Mouse (Mus musculus) natural killer cell, adult 2 months (primary cell): ENCODE measurements at regions not wholly inside any gene's neighbourhood (a gene's known extent, or its start where the extent isn't known, plus 50 kb on each side); places are given as distances from the start of the nearest gene placed in this dataset.
"Not testable (repeated sequence)": the region's sequence is repeated elsewhere in the genome, so short reads cannot be mapped to it uniquely, and the experiment has no call there.

Experiments
- DNase-seq, 2 experiments: peaks; one replicate each; pipeline ENCODE4 v3.0.0; 2022; ENCODE audit warnings: low spot score in 2 of 2

DNA sequence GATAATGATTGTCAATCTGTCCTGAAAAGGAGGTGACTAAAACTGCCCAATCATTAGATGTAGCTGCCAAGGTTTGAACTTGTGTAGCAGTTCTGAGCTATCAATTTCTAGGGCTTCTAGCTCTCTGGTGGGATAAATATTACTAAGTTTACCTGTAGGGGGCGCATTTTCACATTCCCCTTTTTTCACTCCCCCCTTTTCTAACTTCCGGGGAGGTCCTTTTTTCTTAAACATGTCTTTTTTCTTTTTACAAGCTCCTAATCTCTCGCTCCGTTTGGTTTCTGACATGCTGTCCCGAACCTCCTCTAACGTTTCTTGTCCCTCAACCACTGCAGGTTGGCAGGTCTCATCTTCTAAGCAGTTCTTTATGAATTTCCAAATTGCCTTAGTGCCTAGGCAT is 2129.0 kb downstream of the Cntnap5b start:
- DNase-seq = not testable (repeated sequence)

DNA sequence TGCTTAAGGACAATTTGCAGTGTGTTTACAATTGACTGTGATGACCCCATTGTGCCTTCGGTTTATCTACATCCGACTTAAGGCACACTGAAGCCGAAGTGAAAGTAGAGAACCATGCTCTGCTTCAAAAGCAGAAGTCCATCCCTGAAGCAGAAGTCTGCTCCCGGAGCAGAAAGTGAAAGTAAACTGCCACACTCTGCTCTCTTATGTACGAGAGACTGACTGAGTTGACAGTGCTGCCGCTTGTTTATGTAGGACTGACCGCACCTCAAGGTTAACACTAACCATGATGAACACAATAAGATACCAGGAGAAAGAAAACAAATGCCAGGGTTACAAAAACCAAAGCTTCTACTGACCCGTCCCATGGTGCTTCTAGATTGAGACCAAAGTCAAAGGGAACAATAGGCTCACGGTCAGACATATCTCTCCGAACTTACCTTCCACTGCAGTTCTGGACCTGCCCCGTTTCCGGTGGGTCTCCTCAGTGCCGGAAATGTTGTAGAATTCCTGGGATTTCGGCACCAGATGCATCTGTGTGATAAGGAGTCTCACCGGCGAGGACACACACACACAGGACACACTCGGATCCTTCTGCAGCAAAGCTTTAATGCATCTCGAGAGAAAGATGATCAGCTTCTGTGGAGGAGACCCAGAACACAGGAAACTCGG is 2129.7 kb downstream of the Cntnap5b start:
- peak; percentile 23 to 55 for DNase-seq

DNA sequence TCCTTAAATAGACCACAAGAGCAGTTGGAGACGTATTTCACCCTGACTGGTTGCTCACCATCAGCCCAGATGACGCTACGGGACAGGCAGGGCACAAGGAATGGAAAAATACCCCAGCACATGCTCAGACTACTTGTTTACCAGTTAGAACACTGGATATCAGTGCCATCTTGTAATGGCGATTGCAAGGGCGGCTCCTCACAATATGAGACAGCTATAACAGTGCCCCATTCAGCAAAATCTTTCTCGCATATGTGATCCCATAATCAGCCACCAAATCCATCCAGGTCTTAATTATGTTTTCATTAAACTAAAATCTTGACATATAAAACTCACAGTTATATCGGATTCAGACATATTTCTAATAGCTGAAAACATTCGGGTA is 2130.3 kb downstream of the Cntnap5b start:
- peak; percentile 52 to 53 for DNase-seq

DNA sequence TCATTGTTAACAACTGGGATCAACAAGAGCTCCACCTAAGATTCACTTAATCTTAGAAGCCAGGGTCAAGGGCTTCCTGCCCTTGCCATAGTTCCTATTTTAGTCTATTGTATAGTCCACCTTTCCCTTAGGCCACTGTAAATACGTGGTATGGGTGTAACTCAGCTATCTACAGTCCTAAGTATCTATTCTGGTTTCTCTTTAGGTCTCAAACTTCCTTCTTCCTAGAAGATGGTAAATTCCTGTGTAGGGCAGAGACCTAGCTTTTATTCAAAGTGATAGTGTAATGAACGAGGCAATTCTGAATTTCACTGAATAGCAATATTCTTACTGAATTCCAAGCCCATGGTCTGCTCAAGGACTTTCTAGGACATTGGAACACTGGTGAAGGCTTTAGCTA is 2144.4 kb downstream of the Cntnap5b start:
- not testable (repeated sequence) for DNase-seq

DNA sequence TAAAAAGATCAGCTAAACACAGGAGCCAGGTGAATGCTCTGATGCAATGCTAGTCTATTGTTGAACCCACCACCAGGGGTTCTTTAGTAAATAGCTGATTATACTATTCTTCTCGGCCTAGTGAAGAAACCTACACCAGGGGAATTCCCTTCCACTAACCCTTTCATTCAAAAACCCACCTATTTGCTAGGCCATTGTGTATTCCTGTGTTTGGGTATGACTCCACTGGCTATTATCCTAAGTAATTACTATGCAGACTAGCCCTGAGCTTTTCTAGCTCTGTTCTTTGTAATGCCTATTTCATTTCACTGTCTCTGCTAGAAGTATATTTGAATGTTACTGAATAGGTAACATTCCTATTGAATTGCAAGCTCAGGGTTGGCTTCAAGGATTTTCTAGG is 2146.3 kb downstream of the Cntnap5b start:
- DNase-seq = no peak

DNA sequence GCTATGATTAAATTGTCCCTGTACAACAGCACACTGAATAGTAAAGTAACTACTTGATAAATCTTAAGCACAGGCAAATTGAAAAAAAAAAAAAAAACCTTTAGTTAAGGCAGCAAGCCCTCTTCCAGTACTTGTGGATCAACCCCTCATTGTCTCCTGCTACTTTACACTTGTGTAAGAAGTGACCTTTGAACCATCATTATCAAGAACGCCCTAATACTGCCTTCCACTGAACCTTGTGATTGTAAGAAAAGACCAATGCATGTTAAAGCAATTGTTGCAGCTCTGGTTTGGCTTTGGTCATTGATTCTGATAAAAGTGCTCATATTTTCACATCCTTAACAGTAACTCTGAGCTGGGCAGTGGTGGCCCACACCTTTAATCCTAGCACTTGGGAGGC is 2168.5 kb downstream of the Cntnap5b start:
- DNase-seq = no peak
